ENCODE assay signal across 9 mouse cellular contexts in the genomic region with DNA sequence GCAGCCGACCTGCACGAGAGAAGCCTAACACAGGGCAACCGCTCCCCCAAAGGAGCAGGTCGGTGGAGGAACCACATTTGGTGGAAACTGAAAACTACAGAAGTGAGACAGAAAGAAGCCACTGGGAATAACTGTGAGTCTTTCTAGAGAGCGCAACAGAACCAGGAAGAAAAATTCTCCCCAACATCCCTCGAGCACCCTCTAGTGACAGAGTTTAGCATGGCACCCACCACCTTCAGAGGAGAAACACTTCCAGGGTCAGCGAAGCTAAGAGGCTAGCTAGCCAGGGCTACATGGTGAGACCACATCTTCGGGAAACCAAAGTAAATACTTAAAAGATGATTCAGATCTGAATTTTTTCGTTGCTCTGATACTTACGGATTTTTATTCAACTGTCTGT. TPM values are rescaled to one million over a fixed set of nuclear protein-coding genes. Genes with fewer than 3 reads are reported as not detected.
DNase-seq lines count a peak whose midpoint lies in the region; ATAC-seq and TF ChIP-seq lines count a peak whose summit lies in the region.
"Had no signal": no experiment of that assay in that cellular context is flagged by ENCODE, and none has a peak within 500 bp of the region (broad histone marks: within the 10 kb centered on the region; RNA-seq: fewer than 3 reads in every experiment).

No protein-coding gene starts in this region.

- H3K4me3 ChIP-seq in ES-E14 (ENCODE audit: insufficient read depth in 1 of 2, low read depth in 1 of 2, low read length in 2 of 2, poor library complexity in 1 of 2, severe bottlenecking in 1 of 2): no peak overlapping the region
- no peak overlapping the region for H3K4me3 ChIP-seq in liver, embryonic 14.5 days (ENCODE audit: insufficient read depth in 1 of 2, low read depth in 2 of 2, low read length in 2 of 2)
- no peak overlapping the region for H3K4me3 ChIP-seq in hindbrain, embryonic 14.5 days (replicated peaks; ENCODE audit: low read length)
- no peak overlapping the region for H3K4me3 ChIP-seq in heart, embryonic 12.5 days

- H3K9ac ChIP-seq in ES-E14 (ENCODE audit: insufficient read depth, low read depth, low read length, poor library complexity, severe bottlenecking): no peak overlapping the region
- H3K9ac ChIP-seq in liver, embryonic 14.5 days (replicated peaks): no peak overlapping the region
- no peak overlapping the region for H3K9ac ChIP-seq in hindbrain, embryonic 14.5 days
- no peak overlapping the region for H3K9ac ChIP-seq in heart, embryonic 12.5 days

- in situ Hi-C loops in ES-E14 (cut with MboI; ENCODE audit: low sequenced_read_pairs in 2 of 2, unreplicated experiment in 2 of 2): no loop called here

- H3K36me3 ChIP-seq in ES-E14 (ENCODE audit: control insufficient read depth, insufficient read depth, low read length, poor library complexity, severe bottlenecking): no peaks in the 10 kb centered on the region
- no peaks in the 10 kb centered on the region for H3K36me3 ChIP-seq in liver, embryonic 14.5 days (replicated peaks; ENCODE audit: control insufficient read depth, insufficient read depth, low read depth)
- H3K36me3 ChIP-seq in hindbrain, embryonic 14.5 days (replicated peaks; ENCODE audit: control insufficient read depth, insufficient read depth): no peaks in the 10 kb centered on the region
- H3K36me3 ChIP-seq in heart, embryonic 12.5 days: no peaks in the 10 kb centered on the region

- H3K9me3 ChIP-seq in ES-E14 (ENCODE audit: control insufficient read depth, insufficient read depth, low read depth, low read length): no peaks in the 10 kb centered on the region
- H3K9me3 ChIP-seq in liver, embryonic 14.5 days (ENCODE audit: control insufficient read depth, low read length): no peaks in the 10 kb centered on the region
- 0 out of 2 replicates have a peak, but pooled peaks cover 5% of the 10 kb centered on the region for H3K9me3 ChIP-seq in hindbrain, embryonic 14.5 days (ENCODE audit: control insufficient read depth, low read length)
- H3K9me3 ChIP-seq in heart, embryonic 12.5 days (replicated peaks): peaks cover 7% of the 10 kb centered on the region

- peak; percentile 72 for TF ChIP-seq CTCF in liver, embryonic 14.5 days (IDR thresholded peaks at IDR 0.05; ENCODE audit: low read depth)

- H3K4me2 ChIP-seq in liver, embryonic 14.5 days (ENCODE audit: low read depth): no peak overlapping the region
- H3K4me2 ChIP-seq in hindbrain, embryonic 14.5 days (replicated peaks): no peak overlapping the region
- H3K4me2 ChIP-seq in heart, embryonic 12.5 days: no peak overlapping the region

- peak; percentile 16 to 41 for DNase-seq in layer of hippocampus, adult 18-20 months (ENCODE audit: low spot score in 2 of 2)
- DNase-seq in layer of hippocampus, adult 9-10 months (ENCODE audit: low spot score): no peak
- DNase-seq in B cell, adult 2 months: peak; percentile 23 to 30
- peak; percentile 51 for DNase-seq in ES-E14 (ENCODE audit: low read depth, low spot score)
- no peak for DNase-seq in liver, embryonic 14.5 days (ENCODE audit: low read depth in 3 of 3, low spot score in 3 of 3)
- DNase-seq in heart, postnatal 10 days: no peak
- DNase-seq in hindbrain, embryonic 14.5 days (ENCODE audit: low spot score): no peak

- ATAC-seq in liver, embryonic 14.5 days (ENCODE audit: insufficient read depth): no peak
- no peak for ATAC-seq in hindbrain, embryonic 14.5 days (ENCODE audit: low FRiP score)
- no peak for ATAC-seq in heart, embryonic 12.5 days (ENCODE audit: insufficient number of reproducible peaks, low FRiP score)

- no peaks in the 10 kb centered on the region for H3K4me1 ChIP-seq in ES-E14 (ENCODE audit: control insufficient read depth in 2 of 2, insufficient read depth in 2 of 2, low read length in 2 of 2, poor library complexity in 1 of 2)
- H3K4me1 ChIP-seq in liver, embryonic 14.5 days (replicated peaks; ENCODE audit: control insufficient read depth in 2 of 2, insufficient read depth in 2 of 2, low read length in 1 of 2): no peaks in the 10 kb centered on the region
- no peaks in the 10 kb centered on the region for H3K4me1 ChIP-seq in hindbrain, embryonic 14.5 days (replicated peaks; ENCODE audit: control insufficient read depth, insufficient read depth, low read length)
- H3K4me1 ChIP-seq in heart, embryonic 12.5 days (replicated peaks): no peaks in the 10 kb centered on the region

- TF ChIP-seq EP300 in liver, embryonic 14.5 days (IDR thresholded peaks at IDR 0.05; ENCODE audit: low read depth): no peak

- no peaks in the 10 kb centered on the region for H3K27me3 ChIP-seq in liver, embryonic 14.5 days (ENCODE audit: control insufficient read depth, insufficient read depth, low read length)
- H3K27me3 ChIP-seq in hindbrain, embryonic 14.5 days (ENCODE audit: control insufficient read depth, insufficient read depth, low read length): no peaks in the 10 kb centered on the region
- H3K27me3 ChIP-seq in heart, embryonic 12.5 days (replicated peaks): no peaks in the 10 kb centered on the region

- 62% methylated on average over 10 of the region's 10 CpGs for WGBS in liver, embryonic 14.5 days (ENCODE audit: insufficient replicate concordance)
- WGBS in hindbrain, embryonic 14.5 days: 84% methylated on average over 10 of the region's 10 CpGs
- WGBS in heart, embryonic 12.5 days: 75% methylated on average over 10 of the region's 10 CpGs

- H3K27ac ChIP-seq in ES-E14 (ENCODE audit: insufficient read depth, low read depth, low read length, poor library complexity, severe bottlenecking): no peak overlapping the region
- no peak overlapping the region for H3K27ac ChIP-seq in liver, embryonic 14.5 days
- no peak overlapping the region for H3K27ac ChIP-seq in hindbrain, embryonic 14.5 days
- H3K27ac ChIP-seq in heart, embryonic 12.5 days (ENCODE audit: poor library complexity, severe bottlenecking): no peak overlapping the region
- H3K27ac ChIP-seq: macrophage had no signal

- intact Hi-C loops in heart, postnatal 10 days (cut with DNase I): no loop called here

TF ChIP-seq in ES-E14, 5 proteins besides CTCF, POLR2A, EP300 and RAD21:
- TF ChIP-seq MAFK (IDR thresholded peaks at IDR 0.05; ENCODE audit: insufficient read depth, low read depth, low read length): no peak
- TF ChIP-seq ZC3H11A (IDR thresholded peaks at IDR 0.05; ENCODE audit: borderline replicate concordance, low read depth, low read length): peak; percentile 15; the same call in 1 of the 2 replicates

RNA-seq across cellular contexts. Expression of a gene that starts 47.9 kb away (rescaled TPM):
- total RNA-seq in layer of hippocampus, adult 18-20 months (2021): 1 to 10 TPM; 7.4 to 8.9 TPM
- 12.1 and 12.2 TPM in 2 replicates for total RNA-seq in ES-E14 (2012; rRNA removed)
- polyA plus RNA-seq in liver, embryonic 14.5 days (2012; rRNA removed): 3.7 and 4.1 TPM in 2 replicates
- 7.6 and 7.9 TPM in 2 replicates for polyA plus RNA-seq in liver, embryonic 14.5 days (2014; fragmentation: Nextera tagmentation; extraction: Ambion mirVana)
- total RNA-seq in heart, postnatal 10 days (2021): 1 to 10 TPM; 2.4 to 4.0 TPM
- polyA plus RNA-seq in hindbrain, embryonic 14.5 days (2014; fragmentation: Nextera tagmentation; extraction: Ambion mirVana): 15.9 and 16.5 TPM in 2 replicates
- 8.2 and 10.0 TPM in 2 replicates for polyA plus RNA-seq in heart, embryonic 12.5 days (2016; fragmentation: Nextera tagmentation; extraction: Ambion mirVana)

Comparison
In these comparisons a context has a peak if more than half of its experiments do, and no peak if none do; other contexts are left out.
1. DNase-seq: peak in layer of hippocampus, adult 18-20 months (2 of 2), B cell, adult 2 months (2 of 2) and ES-E14 (single experiment); none in layer of hippocampus, adult 9-10 months (single experiment), liver, embryonic 14.5 days (0 of 3), heart, postnatal 10 days (0 of 2) and hindbrain, embryonic 14.5 days (single experiment).